Mouse (Mus musculus): ENCODE data around the gene Efcab12.
"Not testable (repeated sequence)": the region's sequence is repeated elsewhere in the genome, so short reads cannot be mapped to it uniquely, and the experiment has no call there.

Gene Efcab12

GRCm38 (mm10) chr6:115845006-115845405, 6.8 kb upstream of the Efcab12 start:
- no peak for DNase-seq (ENCODE audit: low spot score)

GRCm38 (mm10) chr6:115838745-115839144, 533 bp upstream of the Efcab12 start:
- no peak for DNase-seq (ENCODE audit: low spot score)

GRCm38 (mm10) chr6:115833861-115834260, 4.4 kb downstream of the Efcab12 start:
- no peak for DNase-seq (ENCODE audit: low spot score)

GRCm38 (mm10) chr6:115832152-115832850, 5.9 kb downstream of the Efcab12 start:
- no peak for DNase-seq (ENCODE audit: low spot score)

- DNase-seq (ENCODE audit: low spot score): no peak
Observed at GRCm38 (mm10) chr6:115830779-115831601, 7.2 kb downstream of the Efcab12 start.

GRCm38 (mm10) chr6:115823850-115824464, 14.3 kb downstream of the Efcab12 start:
- DNase-seq (ENCODE audit: low spot score): not testable (repeated sequence)

GRCm38 (mm10) chr6:115821216-115821993, 16.8 kb downstream of the Efcab12 start:
- DNase-seq (ENCODE audit: low spot score): no peak

- DNase-seq (ENCODE audit: low spot score): no peak
Observed at GRCm38 (mm10) chr6:115818129-115818528, 20.1 kb downstream of the Efcab12 start.

GRCm38 (mm10) chr6:115815041-115815440, 23.2 kb downstream of the Efcab12 start:
- DNase-seq (ENCODE audit: low spot score): no peak

- DNase-seq (ENCODE audit: low spot score): no peak
Observed at GRCm38 (mm10) chr6:115814104-115814503, 24.1 kb downstream of the Efcab12 start.

GRCm38 (mm10) chr6:115811606-115812005, 26.6 kb downstream of the Efcab12 start:
- DNase-seq (ENCODE audit: low spot score): no peak

- DNase-seq (ENCODE audit: low spot score): peak; percentile 89
Observed at GRCm38 (mm10) chr6:115808488-115809231, 29.6 kb downstream of the Efcab12 start, which contains the start of gene Rpl32. Gene Rpl32 (minus strand): TSS chr6:115808747.

GRCm38 (mm10) chr6:115808196-115808487, 30.1 kb downstream of the Efcab12 start:
- DNase-seq (ENCODE audit: low spot score): no peak

- DNase-seq (ENCODE audit: low spot score): no peak
Observed at GRCm38 (mm10) chr6:115807464-115808195, 30.6 kb downstream of the Efcab12 start.

GRCm38 (mm10) chr6:115804432-115805192, 33.6 kb downstream of the Efcab12 start:
- DNase-seq (ENCODE audit: low spot score): no peak

GRCm38 (mm10) chr6:115803541-115804382, 34.5 kb downstream of the Efcab12 start:
- DNase-seq (ENCODE audit: low spot score): peak; percentile 60

GRCm38 (mm10) chr6:115801811-115802210, 36.4 kb downstream of the Efcab12 start:
- no peak for DNase-seq (ENCODE audit: low spot score)

GRCm38 (mm10) chr6:115792691-115793215, 45.5 kb downstream of the Efcab12 start:
- DNase-seq (ENCODE audit: low spot score): no peak
